Mouse (Mus musculus): ENCODE results near the gene Lrp5. TPM values are rescaled to one million over a fixed set of nuclear protein-coding genes. Genes with fewer than 3 reads are reported as not detected.

Lrp5 gene
- polyA plus RNA-seq, 1 experiment = 40.2 TPM

GRCm38 (mm10) chr19:3692414-3693145 is 6.2 kb upstream of the Lrp5 start:
- Histone ChIP-seq H3K4me1 (ENCODE audit: control insufficient read depth, insufficient read depth, low read length) (no peaks in the 10 kb centered on the region), H3K27ac (ENCODE audit: insufficient read depth, low read length) (no peak overlapping the region), H3K4me3 (ENCODE audit: low read depth, low read length) (no peak overlapping the region), H3K9me3 (replicated peaks; ENCODE audit: control insufficient read depth, insufficient read depth, low read length, poor library complexity, severe bottlenecking) (no peaks in the 10 kb centered on the region), H3K27me3 (ENCODE audit: control insufficient read depth, insufficient read depth, low read length, poor library complexity, severe bottlenecking) (no peaks in the 10 kb centered on the region), H3K36me3 (ENCODE audit: control insufficient read depth, insufficient read depth, low read length, poor library complexity, severe bottlenecking) (no peaks in the 10 kb centered on the region), H3K9ac (ENCODE audit: low read depth, poor library complexity, severe bottlenecking) (no peak overlapping the region)
- no peak for TF ChIP-seq POLR2A (IDR thresholded peaks at IDR 0.05; ENCODE audit: insufficient read depth, low read length)
- TF ChIP-seq EP300 (IDR thresholded peaks at IDR 0.05; ENCODE audit: insufficient read depth, low read depth, low read length) = no peak
- no peak for TF ChIP-seq CTCF (IDR thresholded peaks at IDR 0.05; ENCODE audit: low read depth, low read length)

- Histone ChIP-seq H3K4me1 (ENCODE audit: control insufficient read depth, insufficient read depth, low read length) (peaks cover 3% of the 10 kb centered on the region), H3K4me3 (ENCODE audit: low read depth, low read length) (no peak overlapping the region), H3K9ac (ENCODE audit: low read depth, poor library complexity, severe bottlenecking) (no peak overlapping the region), H3K36me3 (ENCODE audit: control insufficient read depth, insufficient read depth, low read length, poor library complexity, severe bottlenecking) (no peaks in the 10 kb centered on the region), H3K27me3 (ENCODE audit: control insufficient read depth, insufficient read depth, low read length, poor library complexity, severe bottlenecking) (no peaks in the 10 kb centered on the region), H3K9me3 (replicated peaks; ENCODE audit: control insufficient read depth, insufficient read depth, low read length, poor library complexity, severe bottlenecking) (no peaks in the 10 kb centered on the region), H3K27ac (ENCODE audit: insufficient read depth, low read length) (no peak overlapping the region)
- TF ChIP-seq POLR2A (IDR thresholded peaks at IDR 0.05; ENCODE audit: insufficient read depth, low read length) = no peak
- TF ChIP-seq EP300 (IDR thresholded peaks at IDR 0.05; ENCODE audit: insufficient read depth, low read depth, low read length) = no peak
Measured at GRCm38 (mm10) chr19:3691337-3691736, 5.0 kb upstream of the Lrp5 start.

- TF ChIP-seq EP300 (IDR thresholded peaks at IDR 0.05; ENCODE audit: insufficient read depth, low read depth, low read length) (0 out of 2 replicates have a peak, but pooled peaks have one; percentile 1), CTCF (IDR thresholded peaks at IDR 0.05; ENCODE audit: low read depth, low read length) (no peak)
- no peaks in the 10 kb centered on the region for H3K9me3 ChIP-seq (replicated peaks; ENCODE audit: control insufficient read depth, insufficient read depth, low read length, poor library complexity, severe bottlenecking)
- no peaks in the 10 kb centered on the region; the same call in 1 of the 2 replicates for H3K27me3 ChIP-seq (ENCODE audit: control insufficient read depth, insufficient read depth, low read length, poor library complexity, severe bottlenecking)
- peaks cover 6% of the 10 kb centered on the region for H3K4me1 ChIP-seq (ENCODE audit: control insufficient read depth, insufficient read depth, low read length)
- H3K9ac ChIP-seq (ENCODE audit: low read depth, poor library complexity, severe bottlenecking) = no peak overlapping the region
- H3K27ac ChIP-seq (ENCODE audit: insufficient read depth, low read length) = no peak overlapping the region
- H3K4me3 ChIP-seq (ENCODE audit: low read depth, low read length) = no peak overlapping the region
- no peaks in the 10 kb centered on the region for H3K36me3 ChIP-seq (ENCODE audit: control insufficient read depth, insufficient read depth, low read length, poor library complexity, severe bottlenecking)
Measured at GRCm38 (mm10) chr19:3687676-3688171, 1.4 kb upstream of the Lrp5 start.

- peak overlapping the region; percentile 74 for H3K4me3 ChIP-seq (ENCODE audit: low read depth, low read length)
- peaks cover 6% of the 10 kb centered on the region for H3K4me1 ChIP-seq (ENCODE audit: control insufficient read depth, insufficient read depth, low read length)
- peak overlapping the region; percentile 95 for H3K9ac ChIP-seq (ENCODE audit: low read depth, poor library complexity, severe bottlenecking)
- H3K27me3 ChIP-seq (ENCODE audit: control insufficient read depth, insufficient read depth, low read length, poor library complexity, severe bottlenecking) = no peaks in the 10 kb centered on the region; the same call in 1 of the 2 replicates
- no peaks in the 10 kb centered on the region for H3K36me3 ChIP-seq (ENCODE audit: control insufficient read depth, insufficient read depth, low read length, poor library complexity, severe bottlenecking)
- H3K9me3 ChIP-seq (replicated peaks; ENCODE audit: control insufficient read depth, insufficient read depth, low read length, poor library complexity, severe bottlenecking) = no peaks in the 10 kb centered on the region
- H3K27ac ChIP-seq (ENCODE audit: insufficient read depth, low read length) = no peak overlapping the region
- TF ChIP-seq EP300 (IDR thresholded peaks at IDR 0.05; ENCODE audit: insufficient read depth, low read depth, low read length) (no peak), CTCF (IDR thresholded peaks at IDR 0.05; ENCODE audit: low read depth, low read length) (no peak), POLR2A (IDR thresholded peaks at IDR 0.05; ENCODE audit: insufficient read depth, low read length) (no peak)
Measured at GRCm38 (mm10) chr19:3685611-3686214, 651 bp downstream of the Lrp5 start.

GRCm38 (mm10) chr19:3684957-3685580 is 1.3 kb downstream of the Lrp5 start:
- Histone ChIP-seq H3K9me3 (replicated peaks; ENCODE audit: control insufficient read depth, insufficient read depth, low read length, poor library complexity, severe bottlenecking) (no peaks in the 10 kb centered on the region), H3K36me3 (ENCODE audit: control insufficient read depth, insufficient read depth, low read length, poor library complexity, severe bottlenecking) (no peaks in the 10 kb centered on the region), H3K27ac (ENCODE audit: insufficient read depth, low read length) (no peak overlapping the region), H3K4me1 (ENCODE audit: control insufficient read depth, insufficient read depth, low read length) (peaks cover 6% of the 10 kb centered on the region), H3K9ac (ENCODE audit: low read depth, poor library complexity, severe bottlenecking) (peak overlapping the region; percentile 95), H3K27me3 (ENCODE audit: control insufficient read depth, insufficient read depth, low read length, poor library complexity, severe bottlenecking) (no peaks in the 10 kb centered on the region; the same call in 1 of the 2 replicates), H3K4me3 (ENCODE audit: low read depth, low read length) (peak overlapping the region; percentile 74)
- no peak for TF ChIP-seq CTCF (IDR thresholded peaks at IDR 0.05; ENCODE audit: low read depth, low read length)
- TF ChIP-seq POLR2A (IDR thresholded peaks at IDR 0.05; ENCODE audit: insufficient read depth, low read length) = no peak
- TF ChIP-seq EP300 (IDR thresholded peaks at IDR 0.05; ENCODE audit: insufficient read depth, low read depth, low read length) = no peak

Measured in ES-Bruce4 (cell line).